In the genomic region with DNA sequence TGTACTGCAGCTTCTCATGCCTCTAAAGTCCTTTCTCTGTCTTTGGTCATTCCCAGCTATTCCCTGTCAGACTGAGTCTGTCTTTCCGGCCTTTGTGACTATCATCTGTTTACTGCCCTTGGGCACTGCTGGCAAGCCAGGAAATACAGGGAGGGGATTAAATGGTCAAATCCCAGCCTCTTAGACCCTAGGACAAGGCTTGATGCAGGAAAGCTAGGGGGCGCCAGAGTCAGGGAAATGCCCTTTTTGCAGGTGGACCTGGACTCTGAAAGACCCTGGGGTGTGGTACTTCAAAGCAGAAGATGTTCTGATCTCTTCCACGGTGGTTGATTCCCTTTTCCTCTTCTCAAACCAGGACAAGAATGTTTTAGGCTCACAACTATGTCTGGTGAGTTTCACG, we compare ENCODE assay signal across 8 mouse cellular contexts. TPM values are rescaled to one million over a fixed set of nuclear protein-coding genes. Genes with fewer than 3 reads are reported as not detected.
DNase-seq lines count a peak whose midpoint lies in the region; TF ChIP-seq lines count a peak whose summit lies in the region.

No protein-coding gene starts in this region.

- intact Hi-C loops in left cerebral cortex, adult 2 months (cut with DNase I), result loop anchor here (1.0 to 2.0 kb wide), 3 partner anchors 178 to 490 kb away; a partner anchor contains a TSS

- no peaks in the 10 kb centered on the region for H3K9me3 ChIP-seq in limb, embryonic 10.5 days (replicated peaks)

- DNase-seq in adrenal gland, postnatal 25 days, result peak; percentile 46
- DNase-seq in adrenal gland, adult 18-20 months (ENCODE audit: low spot score in 2 of 2), result no peak
- DNase-seq in left cerebral cortex, adult 2 months (ENCODE audit: extremely low spot score in 1 of 2, low spot score in 2 of 2), result peak; percentile 41 to 59
- DNase-seq in left cerebral cortex, adult 11 months (ENCODE audit: low spot score), result no peak
- peak; percentile 72 for DNase-seq in cerebellum, adult 8-10 months
- peak; percentile 46 for DNase-seq in limb, embryonic 10.5 days (ENCODE audit: low spot score)
- DNase-seq in testis, postnatal 10 days (ENCODE audit: low spot score), result peak; percentile 52
- DNase-seq in gastrocnemius, postnatal 10 days, result no peak

- H3K4me3 ChIP-seq in left cerebral cortex, adult 2 months, result no peak overlapping the region
- no peak overlapping the region for H3K4me3 ChIP-seq in limb, embryonic 10.5 days

- peaks cover 5% of the 10 kb centered on the region; the same call in 1 of the 2 replicates for H3K4me1 ChIP-seq in limb, embryonic 10.5 days

- peak; percentile 71 for TF ChIP-seq CTCF in left cerebral cortex, adult 2 months (IDR thresholded peaks at IDR 0.05)

- no peaks in the 10 kb centered on the region for H3K36me3 ChIP-seq in limb, embryonic 10.5 days

- H3K27me3 ChIP-seq in limb, embryonic 10.5 days (ENCODE audit: low read depth, poor library complexity, severe bottlenecking), result no peaks in the 10 kb centered on the region

- no peak overlapping the region for H3K27ac ChIP-seq in left cerebral cortex, adult 2 months
- H3K27ac ChIP-seq in limb, embryonic 10.5 days, result no peak overlapping the region

- WGBS in limb, embryonic 10.5 days, result 16% methylated on average over 4 of the region's 4 CpGs

RNA-seq across cellular contexts. Expression of a gene that starts 11.3 kb away (rescaled TPM):
- total RNA-seq in adrenal gland, postnatal 25 days (2021), result 14.3 and 19.9 TPM in 2 replicates
- 10 to 100 TPM; 10.4 to 13.5 TPM for total RNA-seq in adrenal gland, adult 18-20 months (2021)
- total RNA-seq in left cerebral cortex, adult 2 months (2021), result 10 to 100 TPM; 19.7 to 20.0 TPM
- 104 and 106 TPM in 2 replicates for polyA plus RNA-seq in limb, embryonic 10.5 days (2016; fragmentation: Nextera tagmentation; extraction: Ambion mirVana)
- 10 to 100 TPM; 11.9 to 16.4 TPM for total RNA-seq in gastrocnemius, postnatal 10 days (2021)

Comparison
In these comparisons a context has a peak if more than half of its experiments do, and no peak if none do; other contexts are left out.
1. DNase-seq: peak in adrenal gland, postnatal 25 days (single experiment), left cerebral cortex, adult 2 months (2 of 2), cerebellum, adult 8-10 months (single experiment), limb, embryonic 10.5 days (single experiment) and testis, postnatal 10 days (single experiment); none in adrenal gland, adult 18-20 months (0 of 2), left cerebral cortex, adult 11 months (single experiment) and gastrocnemius, postnatal 10 days (single experiment).